Mouse (Mus musculus): ENCODE measurements around the gene Usp47.

Usp47 gene

DNA sequence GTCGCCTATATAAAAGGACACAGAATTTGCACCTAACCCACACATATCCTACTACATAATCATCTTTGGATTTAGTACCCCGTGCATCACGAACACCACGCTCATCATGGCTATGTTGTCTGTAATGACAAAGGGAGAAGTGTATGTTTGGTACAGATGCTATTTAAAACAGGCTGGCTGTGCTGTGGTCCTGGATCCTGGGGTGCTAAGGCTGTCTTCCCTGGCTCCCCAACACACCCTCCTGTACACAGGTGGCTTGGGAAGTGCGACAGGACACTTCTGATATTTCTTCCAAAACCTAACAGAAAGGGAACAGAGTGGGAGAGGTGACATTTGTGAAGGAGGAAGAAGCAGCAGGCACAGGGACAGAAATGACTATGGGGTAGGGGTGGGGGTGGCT is 100.3 kb downstream of the Usp47 start:
- DNase-seq: no peak

DNA sequence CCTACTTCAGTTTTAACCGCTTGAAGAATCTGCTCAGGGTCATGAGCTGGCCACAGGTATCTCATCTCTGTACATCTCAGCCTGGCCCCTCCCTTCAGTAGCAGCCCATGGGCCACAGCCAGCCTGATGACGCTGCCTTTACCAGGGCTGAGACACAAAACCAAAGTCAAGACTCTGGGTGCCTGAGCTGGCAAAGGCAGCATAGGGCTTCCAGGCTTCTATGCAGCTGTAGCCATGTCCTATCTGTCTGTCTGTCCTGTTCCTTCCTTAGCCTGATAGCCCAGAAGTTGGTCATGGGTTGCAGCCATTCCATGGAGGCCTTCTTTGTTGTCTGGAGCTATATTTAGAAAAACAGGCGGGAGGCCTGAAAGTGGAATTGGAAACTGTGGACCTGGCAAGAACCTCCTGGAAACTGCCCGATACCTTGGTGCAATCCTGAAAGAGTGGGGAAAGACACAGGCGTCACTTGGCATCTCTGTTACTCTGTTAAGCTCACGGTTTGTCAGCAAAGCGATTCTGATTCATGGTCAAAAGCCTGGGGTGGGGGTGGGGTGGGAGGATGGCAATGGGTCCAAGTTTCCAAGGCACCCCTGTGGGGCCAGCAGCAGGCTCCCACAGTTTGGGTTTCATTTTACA is 102.4 kb downstream of the Usp47 start:
- DNase-seq: no peak

GRCm38 (mm10) chr7:112127085-112127637 is 103.9 kb downstream of the Usp47 start:
- DNase-seq: no peak

- no peak for DNase-seq
Measured at GRCm38 (mm10) chr7:112127954-112128353, 104.7 kb downstream of the Usp47 start.

DNA sequence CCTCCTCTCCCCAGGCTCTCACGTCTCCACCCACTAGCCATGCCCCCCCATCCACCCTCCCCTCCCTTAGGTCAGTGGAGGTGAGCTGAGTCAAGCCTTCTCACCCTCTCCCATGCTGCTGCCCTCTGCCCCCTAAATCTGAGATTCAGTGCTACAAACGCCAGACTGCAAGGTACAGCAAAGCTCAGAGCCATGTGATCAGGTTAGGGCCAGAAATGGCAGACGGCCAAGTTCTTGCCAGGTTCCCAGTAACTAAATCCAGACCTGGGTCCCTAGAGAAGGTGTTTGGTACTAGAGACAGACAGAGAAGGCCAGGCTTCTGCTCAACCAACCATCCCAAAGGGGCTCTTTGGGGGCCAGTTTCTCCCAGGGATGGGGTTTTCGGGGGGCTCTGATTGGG is 105.5 kb downstream of the Usp47 start:
- DNase-seq: peak; percentile 70 to 73

- no peak for DNase-seq
Measured at GRCm38 (mm10) chr7:112129851-112130250, 106.5 kb downstream of the Usp47 start.

DNA sequence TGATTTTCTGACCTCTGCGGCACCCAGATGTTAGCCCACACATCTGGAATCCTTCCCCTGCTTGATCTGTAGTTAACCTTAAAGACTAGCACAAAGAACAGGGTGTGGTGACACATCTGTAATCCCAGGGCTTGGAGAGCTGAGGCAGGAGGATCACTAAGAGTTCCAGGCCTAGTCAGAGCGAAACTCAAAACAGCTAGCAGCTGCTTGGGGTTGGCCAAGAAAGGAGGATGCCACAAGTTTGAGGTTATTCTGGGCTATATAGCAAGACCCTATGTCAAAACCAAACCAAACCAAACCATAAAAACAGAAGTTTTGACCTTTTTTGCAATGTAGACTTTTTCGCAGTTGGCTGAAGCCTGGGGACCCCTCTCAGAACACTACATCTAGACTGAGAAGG is 107.4 kb downstream of the Usp47 start:
- DNase-seq: no peak

- DNase-seq: no peak
Measured at GRCm38 (mm10) chr7:112132005-112132404, 108.7 kb downstream of the Usp47 start.

GRCm38 (mm10) chr7:112133277-112133676 is 110.0 kb downstream of the Usp47 start:
- no peak for DNase-seq

DNA sequence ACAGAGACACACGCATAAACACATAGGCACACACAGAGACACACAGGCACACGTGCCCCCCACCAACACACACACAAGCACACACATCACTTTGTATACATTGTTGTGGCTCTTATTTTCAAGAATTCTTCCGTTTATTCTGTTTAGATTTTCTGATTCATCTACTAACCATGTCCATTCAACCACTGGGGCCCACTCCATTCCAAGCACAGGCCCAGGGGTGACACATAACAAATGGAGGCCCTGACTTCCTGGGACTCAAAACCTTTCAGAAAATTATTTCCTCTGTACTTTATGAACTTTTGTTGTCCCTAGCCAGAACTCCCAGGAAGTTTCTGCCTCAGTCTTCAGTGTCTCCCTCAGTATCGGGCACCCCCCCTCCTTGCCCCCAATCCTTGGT is 111.9 kb downstream of the Usp47 start:
- no peak for DNase-seq

GRCm38 (mm10) chr7:112136537-112136936 is 113.2 kb downstream of the Usp47 start:
- DNase-seq: no peak

GRCm38 (mm10) chr7:112138168-112138508 is 114.8 kb downstream of the Usp47 start:
- DNase-seq: no peak

DNA sequence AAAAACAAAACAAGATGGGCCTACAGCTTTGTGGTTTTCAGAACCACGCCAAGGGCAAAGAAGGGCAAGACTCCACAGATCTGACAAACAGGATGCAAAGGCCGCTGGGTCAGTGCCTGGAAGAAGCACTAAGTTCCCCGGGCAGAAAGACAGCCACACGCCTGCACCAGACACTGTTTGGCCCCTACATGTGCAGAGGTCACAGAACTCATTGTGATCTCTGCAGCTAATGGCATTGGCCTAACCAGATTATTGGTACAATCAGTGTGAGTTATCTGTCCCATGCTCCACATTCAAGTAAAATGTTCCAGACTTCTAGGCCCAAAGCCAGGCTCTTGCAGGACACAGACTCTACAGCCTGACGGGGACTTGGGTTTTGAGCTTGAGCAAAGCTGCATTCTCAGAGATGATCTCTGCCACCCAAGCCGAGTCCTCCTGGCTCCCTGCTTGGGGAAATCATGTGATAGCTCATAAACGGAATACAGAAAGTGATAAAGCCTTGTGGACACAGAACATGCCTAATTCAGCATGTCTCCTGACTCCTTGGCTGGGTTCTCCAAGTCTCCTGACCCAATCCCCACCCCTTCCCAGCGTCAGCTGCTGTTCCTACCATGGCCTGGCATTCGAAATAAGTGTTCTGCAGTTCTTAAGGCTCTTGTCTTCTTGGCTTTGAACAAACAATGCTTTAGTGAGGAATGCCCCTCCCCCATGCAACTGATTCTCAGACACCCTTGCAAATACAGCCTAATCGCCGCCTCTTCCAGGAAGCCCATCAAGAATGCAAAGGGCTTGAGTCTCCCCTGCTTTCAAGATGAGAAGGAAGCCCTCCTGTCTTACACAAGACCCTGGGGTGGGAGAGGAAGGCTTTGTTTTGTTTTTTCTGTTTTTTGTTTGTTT is 115.5 kb downstream of the Usp47 start:
- DNase-seq: peak; percentile 59 to 74

- no peak for DNase-seq
Measured at GRCm38 (mm10) chr7:112140725-112141124, 117.4 kb downstream of the Usp47 start.

DNA sequence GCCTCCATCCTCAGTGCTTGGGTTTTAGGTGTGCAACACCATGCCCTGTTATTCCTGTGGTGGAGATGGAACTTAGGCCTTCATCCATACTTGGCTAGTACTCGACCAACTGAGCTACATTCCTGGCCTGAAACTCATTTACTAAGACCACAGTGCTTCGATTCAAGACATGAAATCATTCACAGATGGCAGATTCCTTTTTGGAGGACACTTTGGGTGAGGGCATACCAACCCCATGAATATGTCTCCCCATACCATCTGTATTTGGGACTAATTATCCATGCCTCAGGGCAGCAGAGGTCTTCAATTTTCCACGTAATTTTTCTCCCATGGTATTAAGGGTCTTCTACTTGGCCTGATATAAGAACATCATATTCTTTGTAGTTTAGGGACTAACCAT is 119.3 kb downstream of the Usp47 start:
- no peak for DNase-seq

GRCm38 (mm10) chr7:112143090-112143500 is 119.8 kb downstream of the Usp47 start:
- peak in 1 of 2 experiments; percentile 19 for DNase-seq

DNA sequence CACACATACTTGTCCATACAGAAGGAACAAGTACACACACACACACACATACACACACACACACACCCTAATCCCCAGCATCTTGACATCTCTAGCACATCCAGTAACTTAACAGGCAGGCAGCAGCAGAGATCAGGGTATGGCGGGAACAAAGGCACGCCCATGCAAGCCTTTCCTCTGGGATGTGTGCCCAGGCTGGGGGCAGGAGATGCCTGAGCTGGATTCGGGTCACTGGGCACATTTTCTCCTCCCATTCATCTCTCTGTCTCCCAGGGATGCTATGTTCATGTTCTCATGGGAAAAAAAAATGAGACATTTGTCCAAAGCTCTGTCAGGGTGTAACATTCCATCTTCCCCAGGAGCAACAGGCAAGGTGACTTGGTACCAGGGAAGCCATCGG is 120.7 kb downstream of the Usp47 start:
- peak in 1 of 2 experiments; percentile 55 for DNase-seq

GRCm38 (mm10) chr7:112144646-112145179 is 121.4 kb downstream of the Usp47 start:
- no peak for DNase-seq

- peak; percentile 42 to 54 for DNase-seq
Measured at GRCm38 (mm10) chr7:112147979-112148378, 124.7 kb downstream of the Usp47 start.

- DNase-seq: no peak
Measured at GRCm38 (mm10) chr7:112149113-112149512, 125.8 kb downstream of the Usp47 start.

- no peak for DNase-seq
Measured at GRCm38 (mm10) chr7:112154445-112154844, 131.1 kb downstream of the Usp47 start.

GRCm38 (mm10) chr7:112155194-112155593 is 131.9 kb downstream of the Usp47 start:
- peak; percentile 5 to 26 for DNase-seq

DNA sequence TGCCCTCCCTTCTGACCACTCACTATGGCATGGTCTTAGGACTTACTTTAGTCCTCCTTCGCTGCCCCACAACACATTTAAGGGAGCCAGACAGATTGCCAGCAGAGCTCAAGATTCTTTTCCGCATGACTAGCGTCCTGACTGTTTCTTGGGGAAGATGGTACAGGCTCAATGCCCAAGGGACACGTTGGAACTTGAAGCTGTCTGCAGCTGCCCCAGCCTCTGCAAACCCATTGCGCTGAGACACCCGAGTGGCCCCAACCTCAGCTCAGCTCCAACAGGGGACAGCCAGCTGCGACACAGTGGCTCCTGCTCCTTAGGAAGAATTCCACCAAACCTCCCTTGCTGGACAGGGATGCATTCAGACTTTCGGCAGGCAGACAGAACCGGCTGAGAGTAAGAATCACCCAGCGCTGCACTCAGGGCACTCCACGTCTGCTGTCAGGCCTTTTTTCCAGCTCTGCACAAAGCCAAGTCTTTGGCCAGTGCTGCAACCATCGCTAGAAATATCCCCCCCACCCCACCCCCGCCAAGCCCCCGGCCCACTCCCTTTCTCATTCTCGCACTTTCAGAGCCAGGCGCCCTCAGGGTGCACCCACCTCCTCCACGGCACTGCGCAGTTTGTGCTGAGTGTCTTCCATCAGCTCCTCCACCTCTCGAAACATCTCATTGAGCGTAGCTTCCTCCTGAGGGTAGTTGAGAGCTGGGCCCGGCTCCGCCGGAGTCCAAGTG is 134.4 kb downstream of the Usp47 start:
- DNase-seq: peak; percentile 29 to 32

Data from kidney, postnatal 36 days (tissue).